Mouse (Mus musculus) MEL (cell line): Measurements from ENCODE around the gene Irf3. TPM values are rescaled to one million over a fixed set of nuclear protein-coding genes. Genes with fewer than 3 reads are reported as not detected.

Source experiments
- DNase-seq: peaks from one replicate; pipeline ENCODE4 v3.0.0; 2011; ENCODE audit warnings: low read depth, low spot score
- H3K27ac ChIP-seq: 2 replicates; pipeline ENCODE4 v1.5.1; 2012; ENCODE audit warnings: low read depth, mild to moderate bottlenecking, control low read depth, low read length, moderate library complexity; ENCODE audit not compliant: control insufficient read depth
- H3K27me3 ChIP-seq, 2 experiments: fragments of 150-350 bp in 1 of 2; sonication (generic) in 1 of 2; 2 replicates each; pipeline ENCODE4 v1.6.1; 2012; ENCODE audit warnings: low read length in 2 of 2, mild to moderate bottlenecking in 2 of 2, improper control_type of control experiment in 1 of 2, moderate library complexity in 1 of 2; ENCODE audit not compliant: insufficient read depth in 2 of 2, control insufficient read depth in 1 of 2
- H3K36me3 ChIP-seq, 2 experiments: 2 replicates each; pipeline ENCODE4 v1.6.1; 2012 to 2014; ENCODE audit warnings: low read length in 2 of 2, improper control_type of control experiment in 1 of 2, inconsistent platforms in 1 of 2, mild to moderate bottlenecking in 1 of 2; ENCODE audit not compliant: insufficient read depth in 2 of 2, control insufficient read depth in 1 of 2
- H3K4me1 ChIP-seq, 2 experiments: fragments of 150-350 bp in 1 of 2; sonication (generic) in 1 of 2; 2 replicates each; pipeline ENCODE4 v1.6.1; 2012; ENCODE audit warnings: low read length in 2 of 2, improper control_type of control experiment in 1 of 2, mild to moderate bottlenecking in 1 of 2; ENCODE audit not compliant: insufficient read depth in 2 of 2, control insufficient read depth in 1 of 2
- H3K4me3 ChIP-seq, 2 experiments: fragments of 150-350 bp in 1 of 2; sonication (generic) in 1 of 2; 2 replicates each; pipeline ENCODE4 v1.5.1; 2012; ENCODE audit warnings: low read depth in 2 of 2, low read length in 2 of 2, mild to moderate bottlenecking in 2 of 2, moderate library complexity in 2 of 2, control low read depth in 1 of 2, improper control_type of control experiment in 1 of 2; ENCODE audit not compliant: control insufficient read depth in 1 of 2, insufficient read depth in 1 of 2
- H3K79me2 ChIP-seq: 2 replicates; pipeline ENCODE4 v1.6.1; 2012; ENCODE audit warnings: mild to moderate bottlenecking, low read length, moderate library complexity; ENCODE audit not compliant: control insufficient read depth, poor library complexity, insufficient read depth
- H3K9ac ChIP-seq: 2 replicates; pipeline ENCODE4 v1.6.1; 2012; ENCODE audit warnings: low read depth, mild to moderate bottlenecking, control low read depth, low read length, moderate library complexity; ENCODE audit not compliant: control insufficient read depth, poor library complexity, severe bottlenecking
- H3K9me3 ChIP-seq: fragments of 150-350 bp; sonication (generic); replicated peaks from 2 replicates; pipeline ENCODE4 v1.6.1; 2012; ENCODE audit warnings: mild to moderate bottlenecking, low read length, improper control_type of control experiment, moderate library complexity; ENCODE audit not compliant: insufficient read depth
- BHLHE40 ChIP-seq: IDR thresholded peaks from 2 replicates; pipeline ENCODE4 v1.6.1; 2012; ENCODE audit warnings: low read depth, mild to moderate bottlenecking, inconsistent platforms, low read length, improper control_type of control experiment, borderline replicate concordance
- CHD1 ChIP-seq: IDR thresholded peaks from 2 replicates; pipeline ENCODE4 v1.6.1; 2012; ENCODE audit warnings: low read depth, mild to moderate bottlenecking, inconsistent platforms, low read length, improper control_type of control experiment
- CHD2 ChIP-seq: IDR thresholded peaks from 2 replicates; pipeline ENCODE4 v1.6.1; 2011; ENCODE audit warnings: low read length, improper control_type of control experiment
- E2F4 ChIP-seq: IDR thresholded peaks from 2 replicates; pipeline ENCODE4 v1.6.1; 2011; ENCODE audit warnings: low read depth, low read length, improper control_type of control experiment, borderline replicate concordance
- ELF1 ChIP-seq: IDR thresholded peaks from 2 replicates; pipeline ENCODE4 v1.6.1; 2014; ENCODE audit warnings: low read depth, mild to moderate bottlenecking, inconsistent platforms, low read length, improper control_type of control experiment, moderate library complexity
- EP300 ChIP-seq, 2 experiments: IDR thresholded peaks; 2 replicates each; pipeline ENCODE4 v1.6.1; 2011; ENCODE audit warnings: improper control_type of control experiment in 2 of 2, low read length in 2 of 2, low read depth in 1 of 2, mild to moderate bottlenecking in 1 of 2
- ETS1 ChIP-seq: IDR thresholded peaks from 2 replicates; pipeline ENCODE4 v1.6.1; 2012; ENCODE audit warnings: low read depth, mild to moderate bottlenecking, inconsistent platforms, low read length, improper control_type of control experiment, moderate library complexity
- GABPA ChIP-seq: IDR thresholded peaks from 2 replicates; pipeline ENCODE4 v1.6.1; 2012; ENCODE audit warnings: low read depth, mild to moderate bottlenecking, inconsistent platforms, low read length, improper control_type of control experiment, moderate library complexity
- JUND ChIP-seq: IDR thresholded peaks from 2 replicates; pipeline ENCODE4 v1.6.1; 2011; ENCODE audit warnings: low read depth, mild to moderate bottlenecking, improper control_type of control experiment, low read length
- KAT2A ChIP-seq: conservative IDR thresholded peaks from 2 replicates; pipeline ENCODE4 v1.6.1; 2012; ENCODE audit warnings: low read depth, low read length, improper control_type of control experiment, inconsistent platforms
- MAX ChIP-seq: IDR thresholded peaks from 2 replicates; pipeline ENCODE4 v1.6.1; 2011; ENCODE audit warnings: low read length, improper control_type of control experiment
- MXI1 ChIP-seq: IDR thresholded peaks from 2 replicates; pipeline ENCODE4 v1.6.1; 2011; ENCODE audit warnings: mild to moderate bottlenecking, low read depth, low read length, improper control_type of control experiment
- NRF1 ChIP-seq: IDR thresholded peaks from 2 replicates; pipeline ENCODE4 v1.6.1; 2014; ENCODE audit warnings: low read depth, mild to moderate bottlenecking, inconsistent platforms, low read length, improper control_type of control experiment, moderate library complexity; ENCODE audit not compliant: poor library complexity, insufficient read depth, severe bottlenecking
- POLR2A ChIP-seq, 2 experiments: IDR thresholded peaks; 2 replicates each; pipeline ENCODE4 v1.6.1; 2011 to 2012; ENCODE audit warnings: low read length in 2 of 2, mild to moderate bottlenecking in 2 of 2, control low read depth in 1 of 2, improper control_type of control experiment in 1 of 2, low read depth in 1 of 2, moderate library complexity in 1 of 2; ENCODE audit not compliant: control insufficient read depth in 1 of 2, insufficient read depth in 1 of 2, poor library complexity in 1 of 2
- POLR2AphosphoS2 ChIP-seq: IDR thresholded peaks from 2 replicates; pipeline ENCODE4 v1.6.1; 2011; ENCODE audit warnings: low read length, improper control_type of control experiment
- POLR2AphosphoS5 ChIP-seq: IDR thresholded peaks from 2 replicates; pipeline ENCODE4 v1.6.1; 2012; ENCODE audit warnings: low read depth, borderline replicate concordance, mild to moderate bottlenecking, inconsistent platforms, low read length, moderate library complexity, mixed read lengths
- RCOR1 ChIP-seq: IDR thresholded peaks from 2 replicates; pipeline ENCODE4 v1.6.1; 2012; ENCODE audit warnings: low read depth, mild to moderate bottlenecking, inconsistent platforms, low read length, improper control_type of control experiment
- UBTF ChIP-seq: IDR thresholded peaks from 2 replicates; pipeline ENCODE4 v1.6.1; 2012; ENCODE audit warnings: low read depth, mild to moderate bottlenecking, inconsistent platforms, low read length, improper control_type of control experiment, moderate library complexity, borderline replicate concordance; ENCODE audit not compliant: insufficient read depth
- USF1 ChIP-seq: IDR thresholded peaks from 2 replicates; pipeline ENCODE4 v1.6.1; 2014; ENCODE audit warnings: low read depth, mild to moderate bottlenecking, inconsistent platforms, low read length, improper control_type of control experiment, moderate library complexity
- ZKSCAN1 ChIP-seq: IDR thresholded peaks from 2 replicates; pipeline ENCODE4 v1.6.1; 2012; ENCODE audit warnings: low read depth, mild to moderate bottlenecking, inconsistent platforms, low read length, improper control_type of control experiment, moderate library complexity
- ZNF384 ChIP-seq: IDR thresholded peaks from 2 replicates; pipeline ENCODE4 v1.6.1; 2012; ENCODE audit warnings: low read depth, mild to moderate bottlenecking, inconsistent platforms, low read length, improper control_type of control experiment
- polyA plus RNA-seq, 2 experiments: library from polyadenylated mRNA; stranded (reverse) in 1 of 2; unstranded in 1 of 2; fragments of >175 nt in 1 of 2; fragments of >200 nt in 1 of 2; gene quantifications; 2 replicates each; pipeline versions ENCODE4 v1.2.1 to v1.2.4; 2012; ENCODE audit warnings: low replicate concordance in 2 of 2, low read depth in 1 of 2; ENCODE audit not compliant: insufficient read length in 2 of 2, insufficient read depth in 1 of 2, missing spikeins in 1 of 2
- total RNA-seq: library from RNA; depleted of rRNA; stranded (reverse); fragments of 300-350 nt; gene quantifications from 2 replicates; pipeline ENCODE4 v1.2.3, GENCODE M21; 2012

Gene Irf3
- total and polyA plus RNA-seq, 3 experiments, result 82.1 to 83.4 TPM; not detected in 1

DNA sequence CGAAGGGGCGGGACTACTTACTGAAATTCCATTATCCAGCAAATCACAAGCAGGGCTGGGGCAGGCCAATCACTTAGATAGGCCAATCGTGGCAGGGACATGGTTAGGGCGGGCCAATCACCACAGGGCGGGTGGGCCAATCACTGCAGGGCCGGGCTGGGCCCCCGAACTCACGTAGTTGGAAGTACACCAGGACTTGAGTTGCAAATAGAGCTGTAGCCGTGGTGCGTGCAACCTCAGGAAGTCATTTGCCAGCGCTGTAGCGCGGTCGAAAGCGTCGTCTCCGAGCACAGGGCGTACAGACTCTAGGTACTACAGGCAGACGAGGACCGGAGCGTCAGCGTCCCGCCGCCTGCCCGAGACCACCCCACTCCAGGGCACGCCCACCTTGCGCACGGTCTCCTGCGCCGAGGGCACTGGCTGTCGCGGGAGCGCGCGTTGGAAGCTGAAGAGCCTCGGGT is 27.2 kb upstream of the Irf3 start (continued):
- no peak for TF ChIP-seq UBTF
- TF ChIP-seq MAX, result peak; percentile 65
- TF ChIP-seq POLR2AphosphoS2, result no peak; the same call in 1 of the 2 replicates
- TF ChIP-seq E2F4, result no peak
- TF ChIP-seq BHLHE40, result no peak
- TF ChIP-seq EP300 (IDR thresholded peaks at IDR 0.05; ENCODE audit: low read depth in 1 of 2, low read length in 2 of 2), result no peak
- TF ChIP-seq ZNF384, result no peak
- TF ChIP-seq JUND, result no peak
- TF ChIP-seq ZKSCAN1, result no peak
- TF ChIP-seq GABPA, result no peak
- TF ChIP-seq RCOR1, result no peak
- TF ChIP-seq ELF1, result 0 out of 2 replicates have a peak, but pooled peaks have one; percentile 23
- TF ChIP-seq NRF1, result peak; percentile 25; the same call in 1 of the 2 replicates
- TF ChIP-seq KAT2A, result no peak
- peak; percentile 76 for TF ChIP-seq CHD2
- TF ChIP-seq USF1, result no peak
- TF ChIP-seq CHD1, result no peak
- no peak for TF ChIP-seq ETS1
- no peak; the same call in 1 of the 2 replicates for TF ChIP-seq MXI1
- TF ChIP-seq, all 39 proteins: peak for 10

- Histone ChIP-seq H3K27ac (no peak overlapping the region), H3K79me2 (no peaks in the 10 kb centered on the region), H3K4me1 (peaks cover 0 to 8% of the 10 kb centered on the region in 2 experiments; a peak in 1 of 4 replicates), H3K9ac (no peak overlapping the region), H3K4me3 (no peak overlapping the region), H3K9me3 (no peaks in the 10 kb centered on the region), H3K27me3 (no peaks in the 10 kb centered on the region), H3K36me3 (no peaks in the 10 kb centered on the region; a peak in 2 of 4 replicates)
- no peak for TF ChIP-seq POLR2A (IDR thresholded peaks at IDR 0.05; ENCODE audit: control insufficient read depth in 1 of 2, insufficient read depth in 1 of 2, low read depth in 1 of 2, low read length in 2 of 2, poor library complexity in 1 of 2)
- TF ChIP-seq POLR2AphosphoS5, result no peak
- no peak for DNase-seq
These were observed 26.3 kb upstream of the Irf3 start for GRCm38 (mm10) chr7:44971142-44971541.
